Mouse (Mus musculus) intestine, embryonic 15.5 days (tissue): ENCODE data around the gene Gm2000. TPM values are rescaled to one million over a fixed set of nuclear protein-coding genes. Genes with fewer than 3 reads are reported as not detected.
"Not testable (repeated sequence)": the region's sequence is repeated elsewhere in the genome, so short reads cannot be mapped to it uniquely, and the experiment has no call there.

ENCODE experiments used
- ATAC-seq: fragments of 200-750 bp; cut with Nextera tagmentation; 2 replicates; pipeline ENCODE4 v1.8.0; 2017; ENCODE audit warnings: moderate TSS enrichment, moderate library complexity
- H3K27ac ChIP-seq: fragments of 300-500 bp; sonication (generic); 2 replicates; pipeline ENCODE4 v1.5.1; 2015; ENCODE audit warnings: mild to moderate bottlenecking, inconsistent platforms
- H3K27me3 ChIP-seq: fragments of 300-500 bp; sonication (generic); replicated peaks from 2 replicates; pipeline ENCODE4 v1.6.1; 2015; ENCODE audit warnings: inconsistent platforms
- H3K36me3 ChIP-seq: fragments of 300-500 bp; sonication (generic); 2 replicates; pipeline ENCODE4 v1.6.1; 2015; ENCODE audit warnings: inconsistent platforms
- H3K4me1 ChIP-seq: fragments of 300-500 bp; sonication (generic); replicated peaks from 2 replicates; pipeline ENCODE4 v1.6.1; 2015; ENCODE audit warnings: inconsistent platforms
- H3K4me2 ChIP-seq: fragments of 300-500 bp; sonication (generic); replicated peaks from 2 replicates; pipeline ENCODE4 v1.6.1; 2015; ENCODE audit warnings: mild to moderate bottlenecking, inconsistent platforms
- H3K4me3 ChIP-seq: fragments of 300-500 bp; sonication (generic); replicated peaks from 2 replicates; pipeline ENCODE4 v1.5.1; 2015; ENCODE audit warnings: inconsistent platforms
- H3K9ac ChIP-seq: fragments of 300-500 bp; sonication (generic); 2 replicates; pipeline ENCODE4 v1.6.1; 2015; ENCODE audit warnings: inconsistent platforms
- H3K9me3 ChIP-seq: fragments of 300-500 bp; sonication (generic); 2 replicates; pipeline ENCODE4 v1.6.1; 2016; ENCODE audit warnings: inconsistent platforms
- WGBS: fragments of 180-500 bp; shearing (Covaris S2); methylation state at CpG from one replicate; pipeline ENCODE4 v1.1.7; 2015; 5-methylcytosine and 5-hydroxymethylcytosine counted together
- polyA plus RNA-seq: library from polyadenylated mRNA; unstranded; fragments of >200 nt; fragmentation: Nextera tagmentation; extraction: Ambion mirVana; gene quantifications from 2 replicates; pipeline ENCODE4 v1.2.1, GENCODE M21; 2015

The Gm2000 gene
- polyA plus RNA-seq = 833 and 863 TPM in 2 replicates

GRCm38 (mm10) chr1:156365740-156366139 is at the start of gene Gm2000:
Gene Gm2000 (plus strand): TSS chr1:156366040.
- no peak within 1 kb of the TSS for H3K9ac ChIP-seq
- no peaks in the 10 kb centered on the region for H3K27me3 ChIP-seq
- WGBS = 89% methylated on average over 8 of the region's 8 CpGs
- no peak within 1 kb of the TSS for H3K4me2 ChIP-seq
- H3K36me3 ChIP-seq = no peaks in the 10 kb centered on the region
- no peaks in the 10 kb centered on the region for H3K9me3 ChIP-seq
- H3K4me1 ChIP-seq = no peaks in the 10 kb centered on the region
- ATAC-seq = no peak
- H3K27ac ChIP-seq = no peak within 1 kb of the TSS
- H3K4me3 ChIP-seq = no peak within 1 kb of the TSS

GRCm38 (mm10) chr1:156323126-156323525 is 42.7 kb upstream of the Gm2000 start:
- Histone ChIP-seq H3K27ac (no peak overlapping the region), H3K9me3 (no peaks in the 10 kb centered on the region), H3K4me3 (no peak overlapping the region), H3K4me2 (no peak overlapping the region), H3K27me3 (no peaks in the 10 kb centered on the region), H3K36me3 (no peaks in the 10 kb centered on the region), H3K4me1 (no peaks in the 10 kb centered on the region), H3K9ac (no peak overlapping the region)
- ATAC-seq = no peak
- WGBS = 86% methylated on average over 9 of the region's 9 CpGs

GRCm38 (mm10) chr1:156340847-156341246 is 25.0 kb upstream of the Gm2000 start:
- WGBS = 66% methylated on average over 4 of the region's 4 CpGs
- no peak overlapping the region for H3K9ac ChIP-seq
- no peaks in the 10 kb centered on the region for H3K36me3 ChIP-seq
- H3K4me1 ChIP-seq = no peaks in the 10 kb centered on the region
- no peak overlapping the region for H3K4me3 ChIP-seq
- no peaks in the 10 kb centered on the region for H3K27me3 ChIP-seq
- H3K9me3 ChIP-seq = no peaks in the 10 kb centered on the region
- H3K27ac ChIP-seq = no peak overlapping the region
- ATAC-seq = no peak
- H3K4me2 ChIP-seq = no peak overlapping the region

GRCm38 (mm10) chr1:156344433-156344832 is 21.4 kb upstream of the Gm2000 start:
- H3K9me3 ChIP-seq = no peaks in the 10 kb centered on the region
- no peak overlapping the region for H3K9ac ChIP-seq
- H3K36me3 ChIP-seq = no peaks in the 10 kb centered on the region
- no peak overlapping the region for H3K27ac ChIP-seq
- WGBS = 59% methylated on average over 4 of the region's 4 CpGs
- no peak for ATAC-seq
- H3K4me1 ChIP-seq = no peaks in the 10 kb centered on the region
- H3K4me3 ChIP-seq = no peak overlapping the region
- no peaks in the 10 kb centered on the region for H3K27me3 ChIP-seq
- H3K4me2 ChIP-seq = no peak overlapping the region

- Histone ChIP-seq H3K9me3 (no peaks in the 10 kb centered on the region), H3K9ac (no peak overlapping the region), H3K4me1 (no peaks in the 10 kb centered on the region), H3K27ac (no peak overlapping the region), H3K4me2 (no peak overlapping the region), H3K36me3 (no peaks in the 10 kb centered on the region), H3K4me3 (no peak overlapping the region), H3K27me3 (no peaks in the 10 kb centered on the region)
- WGBS = 91% methylated on average over 4 of the region's 4 CpGs
- ATAC-seq = no peak
These were observed 20.2 kb upstream of the Gm2000 start for GRCm38 (mm10) chr1:156345633-156346032.

- no peak overlapping the region for H3K4me3 ChIP-seq
- H3K9ac ChIP-seq = no peak overlapping the region
- H3K4me2 ChIP-seq = no peak overlapping the region
- 78% methylated on average over 4 of the region's 4 CpGs for WGBS
- no peaks in the 10 kb centered on the region for H3K27me3 ChIP-seq
- H3K27ac ChIP-seq = no peak overlapping the region
- no peaks in the 10 kb centered on the region for H3K9me3 ChIP-seq
- no peaks in the 10 kb centered on the region for H3K36me3 ChIP-seq
- no peak for ATAC-seq
- H3K4me1 ChIP-seq = no peaks in the 10 kb centered on the region
These were observed 16.8 kb upstream of the Gm2000 start for GRCm38 (mm10) chr1:156349031-156349430.

- Histone ChIP-seq H3K4me2 (no peak overlapping the region), H3K9ac (no peak overlapping the region), H3K9me3 (no peaks in the 10 kb centered on the region), H3K4me1 (no peaks in the 10 kb centered on the region), H3K4me3 (no peak overlapping the region), H3K36me3 (no peaks in the 10 kb centered on the region), H3K27ac (no peak overlapping the region), H3K27me3 (no peaks in the 10 kb centered on the region)
- ATAC-seq = no peak
- 88% methylated on average over 4 of the region's 4 CpGs for WGBS
These were observed 15.4 kb upstream of the Gm2000 start for GRCm38 (mm10) chr1:156350441-156350840.

GRCm38 (mm10) chr1:156352466-156352865 is 13.4 kb upstream of the Gm2000 start:
- H3K4me1 ChIP-seq = no peaks in the 10 kb centered on the region
- no peak overlapping the region for H3K4me2 ChIP-seq
- no peak overlapping the region for H3K9ac ChIP-seq
- 86% methylated on average over 2 of the region's 2 CpGs for WGBS
- no peaks in the 10 kb centered on the region for H3K27me3 ChIP-seq
- H3K4me3 ChIP-seq = no peak overlapping the region
- no peaks in the 10 kb centered on the region for H3K36me3 ChIP-seq
- no peaks in the 10 kb centered on the region for H3K9me3 ChIP-seq
- ATAC-seq = no peak
- no peak overlapping the region for H3K27ac ChIP-seq

- no peaks in the 10 kb centered on the region for H3K36me3 ChIP-seq
- ATAC-seq = no peak
- no peaks in the 10 kb centered on the region for H3K4me1 ChIP-seq
- no peak overlapping the region for H3K4me3 ChIP-seq
- 94% methylated on average over 3 of the region's 3 CpGs for WGBS
- no peak overlapping the region for H3K9ac ChIP-seq
- H3K4me2 ChIP-seq = no peak overlapping the region
- no peaks in the 10 kb centered on the region for H3K9me3 ChIP-seq
- no peaks in the 10 kb centered on the region for H3K27me3 ChIP-seq
- H3K27ac ChIP-seq = no peak overlapping the region
These were observed 15.4 kb downstream of the Gm2000 start for GRCm38 (mm10) chr1:156381217-156381616.

GRCm38 (mm10) chr1:156386232-156386631 is 20.4 kb downstream of the Gm2000 start:
- no peak overlapping the region for H3K4me2 ChIP-seq
- no peak for ATAC-seq
- WGBS = 83% methylated on average over 4 of the region's 4 CpGs
- H3K4me3 ChIP-seq = no peak overlapping the region
- no peaks in the 10 kb centered on the region for H3K27me3 ChIP-seq
- H3K9ac ChIP-seq = no peak overlapping the region
- H3K36me3 ChIP-seq = no peaks in the 10 kb centered on the region
- H3K4me1 ChIP-seq = no peaks in the 10 kb centered on the region
- no peaks in the 10 kb centered on the region for H3K9me3 ChIP-seq
- H3K27ac ChIP-seq = no peak overlapping the region

- 67% methylated on average over 3 of the region's 3 CpGs for WGBS
- Histone ChIP-seq H3K36me3 (no peaks in the 10 kb centered on the region), H3K9me3 (no peaks in the 10 kb centered on the region), H3K4me2 (no peak overlapping the region), H3K27me3 (no peaks in the 10 kb centered on the region), H3K4me1 (no peaks in the 10 kb centered on the region), H3K9ac (no peak overlapping the region), H3K4me3 (no peak overlapping the region), H3K27ac (no peak overlapping the region)
- ATAC-seq = no peak
These were observed 21.0 kb downstream of the Gm2000 start for GRCm38 (mm10) chr1:156386880-156387279.

- no peaks in the 10 kb centered on the region for H3K36me3 ChIP-seq
- H3K4me3 ChIP-seq = no peak overlapping the region
- H3K9me3 ChIP-seq = no peaks in the 10 kb centered on the region
- no peak overlapping the region for H3K9ac ChIP-seq
- H3K4me2 ChIP-seq = no peak overlapping the region
- no peaks in the 10 kb centered on the region for H3K4me1 ChIP-seq
- no peak for ATAC-seq
- H3K27me3 ChIP-seq = no peaks in the 10 kb centered on the region
- 81% methylated on average over 4 of the region's 4 CpGs for WGBS
- H3K27ac ChIP-seq = no peak overlapping the region
These were observed 27.3 kb downstream of the Gm2000 start for GRCm38 (mm10) chr1:156393148-156393547.

- WGBS = 60% methylated on average over 3 of the region's 3 CpGs
- not testable (repeated sequence) for H3K9me3 ChIP-seq, H3K9ac ChIP-seq, H3K36me3 ChIP-seq, H3K4me1 ChIP-seq, H3K4me2 ChIP-seq, H3K27ac ChIP-seq, H3K4me3 ChIP-seq, ATAC-seq, H3K27me3 ChIP-seq
These were observed 34.3 kb downstream of the Gm2000 start for GRCm38 (mm10) chr1:156400159-156400558.
